Mouse (Mus musculus): Measurements from ENCODE around the gene Tns3.

DNA sequence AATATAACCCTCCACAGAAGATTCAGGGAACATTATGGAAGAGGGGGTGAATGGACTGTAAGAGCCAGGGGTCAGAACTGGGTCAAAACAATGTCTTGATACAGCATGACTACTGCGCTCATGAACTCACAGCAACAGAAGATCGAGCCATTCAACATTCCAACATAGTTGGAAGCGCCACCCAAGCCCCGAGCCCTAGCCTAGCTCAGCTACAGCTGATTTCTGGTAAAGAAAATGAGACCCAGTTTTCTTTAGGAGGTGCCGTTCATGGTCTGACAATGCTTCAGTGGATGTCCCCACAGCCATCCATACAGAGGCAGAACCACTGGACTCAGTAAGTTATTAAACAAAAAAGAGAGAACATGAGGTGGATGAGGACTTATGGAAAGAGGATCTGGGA, 224.1 kb downstream of the Tns3 start:
- no peak for TF ChIP-seq POLR2A (IDR thresholded peaks at IDR 0.05; ENCODE audit: borderline replicate concordance, insufficient read depth, low read length)
- no peak for TF ChIP-seq CTCF (IDR thresholded peaks at IDR 0.05; ENCODE audit: borderline replicate concordance, insufficient read depth, low read depth, low read length)
